In genomic region chr1:74298996-74299395, GRCm38 (mm10) we compare ENCODE assay signal across 8 mouse cellular contexts. TPM values are rescaled to one million over a fixed set of nuclear protein-coding genes. Genes with fewer than 3 reads are reported as not detected.
DNase-seq lines count a peak whose midpoint lies in the region; ATAC-seq and TF ChIP-seq lines count a peak whose summit lies in the region.

No protein-coding gene starts in this region.

- no peaks in the 10 kb centered on the region for H3K27me3 ChIP-seq in stomach, postnatal 0 days (ENCODE audit: control insufficient read depth, insufficient read depth, low read length)
- peaks cover 7% of the 10 kb centered on the region; the same call in 1 of the 2 replicates for H3K27me3 ChIP-seq in midbrain, embryonic 14.5 days (ENCODE audit: control insufficient read depth, insufficient read depth, low read length)

- no peak for TF ChIP-seq EP300 in stomach, postnatal 0 days (optimal IDR thresholded peaks at IDR 0.05)

- WGBS in stomach, postnatal 0 days = 34% methylated on average over 5 of the region's 5 CpGs
- WGBS in midbrain, embryonic 14.5 days = 73% methylated on average over 5 of the region's 5 CpGs

- peak; percentile 61 to 69 for DNase-seq in cerebellum, adult 18-20 months
- DNase-seq in urinary bladder, postnatal 14 days (ENCODE audit: low spot score) = peak; percentile 69
- no peak for DNase-seq in urinary bladder, postnatal 10 days (ENCODE audit: low spot score)
- peak; percentile 70 to 77 for DNase-seq in heart, postnatal 10 days
- peak; percentile 59 for DNase-seq in stomach, postnatal 0 days (ENCODE audit: low spot score)
- DNase-seq in midbrain, embryonic 14.5 days = no peak
- no peak for DNase-seq in spleen, adult 12 weeks (ENCODE audit: low spot score)

- peaks cover 46% of the 10 kb centered on the region for H3K4me1 ChIP-seq in stomach, postnatal 0 days (replicated peaks; ENCODE audit: control insufficient read depth, insufficient read depth)
- peaks cover 21% of the 10 kb centered on the region for H3K4me1 ChIP-seq in midbrain, embryonic 14.5 days (ENCODE audit: control insufficient read depth, insufficient read depth, low read length)

- no peak for TF ChIP-seq CTCF in stomach, postnatal 0 days (IDR thresholded peaks at IDR 0.05; ENCODE audit: low read depth)

- H3K4me2 ChIP-seq in stomach, postnatal 0 days (replicated peaks; ENCODE audit: low read depth) = peak overlapping the region; percentile 31
- no peak overlapping the region for H3K4me2 ChIP-seq in midbrain, embryonic 14.5 days (ENCODE audit: low read length)

- intact Hi-C loops in heart, postnatal 10 days (cut with DNase I) = no loop called here

- peak overlapping the region; percentile 100 for H3K27ac ChIP-seq in stomach, postnatal 0 days (replicated peaks)
- H3K27ac ChIP-seq in midbrain, embryonic 14.5 days (replicated peaks; ENCODE audit: low read depth, low read length) = no peak overlapping the region

- ATAC-seq in cerebellum, adult (ENCODE audit: insufficient number of reproducible peaks, low FRiP score, low TSS enrichment) = no peak
- no peak for ATAC-seq in stomach, postnatal 0 days (ENCODE audit: low FRiP score, low TSS enrichment)
- ATAC-seq in midbrain, embryonic 14.5 days (ENCODE audit: low FRiP score, low TSS enrichment) = no peak

- H3K9me3 ChIP-seq in stomach, postnatal 0 days (ENCODE audit: control insufficient read depth, low read length) = no peaks in the 10 kb centered on the region
- H3K9me3 ChIP-seq in midbrain, embryonic 14.5 days (ENCODE audit: control insufficient read depth, low read length) = no peaks in the 10 kb centered on the region

- H3K36me3 ChIP-seq in stomach, postnatal 0 days (ENCODE audit: control insufficient read depth, insufficient read depth, low read length) = peaks cover 3% of the 10 kb centered on the region; the same call in 1 of the 2 replicates
- 0 out of 2 replicates have a peak, but pooled peaks cover 2% of the 10 kb centered on the region for H3K36me3 ChIP-seq in midbrain, embryonic 14.5 days (ENCODE audit: control insufficient read depth, insufficient read depth, low read length)

- peak overlapping the region; percentile 51 for H3K9ac ChIP-seq in stomach, postnatal 0 days (ENCODE audit: low read length)
- H3K9ac ChIP-seq in midbrain, embryonic 14.5 days (replicated peaks; ENCODE audit: low read length) = no peak overlapping the region

- no peak overlapping the region; the same call in 1 of the 2 replicates for H3K4me3 ChIP-seq in stomach, postnatal 0 days (ENCODE audit: low read depth, low read length)
- no peak overlapping the region for H3K4me3 ChIP-seq in midbrain, embryonic 14.5 days (replicated peaks; ENCODE audit: low read depth, low read length)

RNA-seq across cellular contexts. Expression of gene Tmbim1, which starts 6.4 kb away (rescaled TPM):
- 10 to 100 TPM; 43.2 to 45.8 TPM for total RNA-seq in heart, postnatal 10 days (2021)
- polyA plus RNA-seq in stomach, postnatal 0 days (2015; fragmentation: Nextera tagmentation; extraction: Ambion mirVana) = 109 and 118 TPM in 2 replicates
- 3.8 and 5.6 TPM in 2 replicates for polyA plus RNA-seq in midbrain, embryonic 14.5 days (2014; fragmentation: Nextera tagmentation; extraction: Ambion mirVana)

RNA-seq across cellular contexts. Expression of gene Pnkd, which starts 14.3 kb away (rescaled TPM):
- total RNA-seq in heart, postnatal 10 days (2021) = 100 to 1,000 TPM; 205 to 211 TPM
- 84.8 and 88.2 TPM in 2 replicates for polyA plus RNA-seq in stomach, postnatal 0 days (2015; fragmentation: Nextera tagmentation; extraction: Ambion mirVana)
- 99.0 and 107 TPM in 2 replicates for polyA plus RNA-seq in midbrain, embryonic 14.5 days (2014; fragmentation: Nextera tagmentation; extraction: Ambion mirVana)

RNA-seq across cellular contexts. Expression of gene Aamp, which starts 14.5 kb away (rescaled TPM):
- total RNA-seq in heart, postnatal 10 days (2021) = 100 to 1,000 TPM; 103 to 109 TPM
- polyA plus RNA-seq in stomach, postnatal 0 days (2015; fragmentation: Nextera tagmentation; extraction: Ambion mirVana) = 154 and 157 TPM in 2 replicates
- 184 and 205 TPM in 2 replicates for polyA plus RNA-seq in midbrain, embryonic 14.5 days (2014; fragmentation: Nextera tagmentation; extraction: Ambion mirVana)

RNA-seq across cellular contexts. Expression of gene Gpbar1, which starts 20.6 kb away (rescaled TPM):
- not detected for total RNA-seq in heart, postnatal 10 days (2021)
- polyA plus RNA-seq in stomach, postnatal 0 days (2015; fragmentation: Nextera tagmentation; extraction: Ambion mirVana) = 0.51 and 0.63 TPM in 2 replicates
- polyA plus RNA-seq in midbrain, embryonic 14.5 days (2014; fragmentation: Nextera tagmentation; extraction: Ambion mirVana) = 0.27 and 0.39 TPM in 2 replicates

Comparison
In these comparisons a context has a peak if more than half of its experiments do, and no peak if none do; other contexts are left out.
1. DNase-seq: peak in cerebellum, adult 18-20 months (2 of 2), urinary bladder, postnatal 14 days (single experiment), heart, postnatal 10 days (2 of 2) and stomach, postnatal 0 days (single experiment); none in urinary bladder, postnatal 10 days (single experiment), midbrain, embryonic 14.5 days (single experiment) and spleen, adult 12 weeks (single experiment).
2. RNA of gene Tmbim1, which starts 6.4 kb away (polyA plus RNA-seq): 109 to 118 TPM in stomach, postnatal 0 days; 3.8 to 5.6 TPM in midbrain, embryonic 14.5 days; every median in the first group is over 10 times any median in the second.